ENCODE assay signal across 23 mouse cellular contexts in the genomic region with DNA sequence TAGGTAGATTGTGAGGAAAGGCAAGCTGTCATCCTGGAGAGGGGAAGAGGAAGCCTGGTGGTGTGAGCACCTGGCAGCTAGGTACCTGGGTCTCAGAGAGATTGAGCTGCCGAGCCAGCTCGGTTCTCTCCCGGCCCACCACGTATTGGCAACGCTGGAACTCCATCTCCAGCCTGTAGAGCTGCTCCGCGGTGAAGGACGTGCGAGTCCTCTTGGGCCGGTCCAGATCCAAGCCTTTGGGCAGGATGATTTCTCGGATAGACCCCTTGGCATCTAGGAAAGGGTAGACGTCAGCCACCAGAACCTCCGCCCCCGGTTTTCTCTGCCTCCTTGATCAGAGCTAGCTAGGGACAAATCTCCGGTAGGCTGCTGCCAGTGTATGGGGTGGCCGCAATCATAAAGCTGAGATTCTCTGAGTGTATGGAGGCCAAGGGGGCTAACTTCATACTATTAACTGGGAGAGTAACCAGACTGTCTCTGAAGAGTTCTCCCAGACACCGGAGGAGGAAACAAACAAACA. TPM values are rescaled to one million over a fixed set of nuclear protein-coding genes. Genes with fewer than 3 reads are reported as not detected.
DNase-seq lines count a peak whose midpoint lies in the region; ATAC-seq and TF ChIP-seq lines count a peak whose summit lies in the region.
"Had no signal": no experiment of that assay in that cellular context is flagged by ENCODE, and none has a peak within 500 bp of the region (broad histone marks: within the 10 kb centered on the region; RNA-seq: fewer than 3 reads in every experiment).

No protein-coding gene starts in this region.

- H3K36me3 ChIP-seq in midbrain, embryonic 11.5 days (ENCODE audit: control insufficient read depth, insufficient read depth, low read length) = no peaks in the 10 kb centered on the region
- H3K36me3 ChIP-seq in midbrain, postnatal 0 days (ENCODE audit: insufficient read depth, low read length) = no peaks in the 10 kb centered on the region
- no peaks in the 10 kb centered on the region for H3K36me3 ChIP-seq in embryonic facial prominence, embryonic 11.5 days (replicated peaks; ENCODE audit: control insufficient read depth, insufficient read depth, low read depth, low read length)
- no peaks in the 10 kb centered on the region for H3K36me3 ChIP-seq in forebrain, embryonic 14.5 days (ENCODE audit: control insufficient read depth, insufficient read depth, low read length)
- no peaks in the 10 kb centered on the region for H3K36me3 ChIP-seq in midbrain, embryonic 14.5 days (ENCODE audit: control insufficient read depth, insufficient read depth, low read length)
- H3K36me3 ChIP-seq: heart, embryonic 12.5 days; kidney, embryonic 15.5 days; limb, embryonic 12.5 days had no signal

- WGBS in midbrain, embryonic 11.5 days = 2% methylated on average over 17 of the region's 17 CpGs
- 6% methylated on average over 17 of the region's 17 CpGs for WGBS in midbrain, postnatal 0 days
- whole genome bisulfite sequencing in embryonic facial prominence, embryonic 11.5 days = 2% methylated on average over 17 of the region's 17 CpGs
- 4% methylated on average over 17 of the region's 17 CpGs for WGBS in forebrain, embryonic 14.5 days
- WGBS in midbrain, embryonic 14.5 days = under 1% methylated on average over 17 of the region's 17 CpGs

- H3K4me3 ChIP-seq in midbrain, embryonic 11.5 days (ENCODE audit: low read depth, low read length) = no peak overlapping the region
- no peak overlapping the region for H3K4me3 ChIP-seq in midbrain, postnatal 0 days (ENCODE audit: low read depth, low read length)
- H3K4me3 ChIP-seq in embryonic facial prominence, embryonic 11.5 days (ENCODE audit: low read depth, low read length) = peak overlapping the region; percentile 15
- H3K4me3 ChIP-seq in forebrain, embryonic 14.5 days (ENCODE audit: low read depth, low read length) = peak overlapping the region; percentile 37
- H3K4me3 ChIP-seq in midbrain, embryonic 14.5 days (replicated peaks; ENCODE audit: low read depth, low read length) = no peak overlapping the region

- H3K4me2 ChIP-seq in midbrain, embryonic 11.5 days = no peak overlapping the region
- H3K4me2 ChIP-seq in midbrain, postnatal 0 days (ENCODE audit: low read depth, low read length, poor library complexity, severe bottlenecking) = no peak overlapping the region
- no peak overlapping the region for H3K4me2 ChIP-seq in embryonic facial prominence, embryonic 11.5 days (ENCODE audit: low read depth, low read length)
- peak overlapping the region; percentile 65 for H3K4me2 ChIP-seq in forebrain, embryonic 14.5 days (ENCODE audit: low read length)
- no peak overlapping the region for H3K4me2 ChIP-seq in midbrain, embryonic 14.5 days (ENCODE audit: low read length)

- no peaks in the 10 kb centered on the region for H3K9me3 ChIP-seq in midbrain, embryonic 11.5 days (ENCODE audit: control insufficient read depth, low read length)
- H3K9me3 ChIP-seq in midbrain, postnatal 0 days (ENCODE audit: low read length) = no peaks in the 10 kb centered on the region
- H3K9me3 ChIP-seq in embryonic facial prominence, embryonic 11.5 days (replicated peaks; ENCODE audit: control insufficient read depth, low read length) = no peaks in the 10 kb centered on the region
- no peaks in the 10 kb centered on the region for H3K9me3 ChIP-seq in forebrain, embryonic 14.5 days (replicated peaks; ENCODE audit: control insufficient read depth, low read length)
- no peaks in the 10 kb centered on the region for H3K9me3 ChIP-seq in midbrain, embryonic 14.5 days (ENCODE audit: control insufficient read depth, low read length)
- H3K9me3 ChIP-seq: heart, embryonic 12.5 days; kidney, embryonic 15.5 days; limb, embryonic 12.5 days had no signal

- no peak for ATAC-seq in midbrain, embryonic 11.5 days (ENCODE audit: low FRiP score)
- no peak for ATAC-seq in midbrain, postnatal 0 days (ENCODE audit: low FRiP score)
- ATAC-seq in embryonic facial prominence, embryonic 11.5 days (replicated peaks; ENCODE audit: insufficient number of reproducible peaks, low FRiP score, low TSS enrichment, low read depth) = no peak
- ATAC-seq in forebrain, embryonic 14.5 days = no peak
- no peak for ATAC-seq in midbrain, embryonic 14.5 days (ENCODE audit: low FRiP score, low TSS enrichment)

- H3K4me1 ChIP-seq in midbrain, embryonic 11.5 days (ENCODE audit: control insufficient read depth, insufficient read depth, low read length) = peaks cover 22% of the 10 kb centered on the region
- 0 out of 2 replicates have a peak, but pooled peaks cover 2% of the 10 kb centered on the region for H3K4me1 ChIP-seq in midbrain, postnatal 0 days (ENCODE audit: insufficient read depth, low read length)
- no peaks in the 10 kb centered on the region; the same call in 1 of the 2 replicates for H3K4me1 ChIP-seq in embryonic facial prominence, embryonic 11.5 days (ENCODE audit: control insufficient read depth, insufficient read depth, low read length)
- peaks cover 14% of the 10 kb centered on the region; the same call in 1 of the 2 replicates for H3K4me1 ChIP-seq in forebrain, embryonic 14.5 days (ENCODE audit: control insufficient read depth, insufficient read depth, low read length)
- no peaks in the 10 kb centered on the region for H3K4me1 ChIP-seq in midbrain, embryonic 14.5 days (ENCODE audit: control insufficient read depth, insufficient read depth, low read length)

- no peak for TF ChIP-seq CTCF in midbrain, postnatal 0 days (IDR thresholded peaks at IDR 0.05)

- H3K9ac ChIP-seq in midbrain, embryonic 11.5 days (ENCODE audit: low read length) = no peak overlapping the region
- no peak overlapping the region for H3K9ac ChIP-seq in midbrain, postnatal 0 days (replicated peaks; ENCODE audit: low read length, poor library complexity, severe bottlenecking)
- peak overlapping the region; percentile 58 for H3K9ac ChIP-seq in embryonic facial prominence, embryonic 11.5 days (replicated peaks; ENCODE audit: low read length)
- peak overlapping the region; percentile 83 for H3K9ac ChIP-seq in forebrain, embryonic 14.5 days (ENCODE audit: low read length)
- H3K9ac ChIP-seq in midbrain, embryonic 14.5 days (replicated peaks; ENCODE audit: low read length) = no peak overlapping the region
- H3K9ac ChIP-seq: kidney, embryonic 15.5 days; liver, embryonic 14.5 days had no signal

- peaks cover 99% of the 10 kb centered on the region for H3K27me3 ChIP-seq in midbrain, embryonic 11.5 days (ENCODE audit: control insufficient read depth, insufficient read depth, low read length)
- peaks cover 83% of the 10 kb centered on the region for H3K27me3 ChIP-seq in midbrain, postnatal 0 days (ENCODE audit: insufficient read depth, low read length)
- H3K27me3 ChIP-seq in embryonic facial prominence, embryonic 11.5 days (ENCODE audit: control insufficient read depth, insufficient read depth, low read length) = peaks cover 74% of the 10 kb centered on the region
- H3K27me3 ChIP-seq in forebrain, embryonic 14.5 days (replicated peaks; ENCODE audit: control insufficient read depth, insufficient read depth, low read length) = peaks cover 47% of the 10 kb centered on the region
- peaks cover 90% of the 10 kb centered on the region for H3K27me3 ChIP-seq in midbrain, embryonic 14.5 days (ENCODE audit: control insufficient read depth, insufficient read depth, low read length)

- peak; percentile 93 for DNase-seq in midbrain, embryonic 11.5 days (ENCODE audit: low spot score, missing footprints)
- DNase-seq in midbrain, postnatal 0 days (ENCODE audit: low spot score) = no peak
- peak; percentile 15 for DNase-seq in embryonic facial prominence, embryonic 11.5 days (ENCODE audit: low spot score)
- no peak for DNase-seq in forebrain, embryonic 14.5 days (ENCODE audit: low spot score)
- peak; percentile 31 for DNase-seq in midbrain, embryonic 14.5 days
- DNase-seq in liver = no peak
- no peak for DNase-seq in urinary bladder, adult 18-20 months (ENCODE audit: low spot score in 2 of 2)
- DNase-seq in thymus, postnatal 10 days (ENCODE audit: low spot score in 2 of 2) = no peak
- DNase-seq: cerebellum, adult 9-10 months; heart, postnatal 36 days; thymus, postnatal 14 days had no signal

- no peak overlapping the region for H3K27ac ChIP-seq in midbrain, embryonic 11.5 days (ENCODE audit: low read depth, low read length)
- no peak overlapping the region for H3K27ac ChIP-seq in midbrain, postnatal 0 days (ENCODE audit: low read depth, low read length)
- no peak overlapping the region for H3K27ac ChIP-seq in embryonic facial prominence, embryonic 11.5 days (replicated peaks; ENCODE audit: low read depth, low read length)
- peak overlapping the region; percentile 45; the same call in 1 of the 2 replicates for H3K27ac ChIP-seq in forebrain, embryonic 14.5 days (ENCODE audit: low read depth, low read length)
- no peak overlapping the region for H3K27ac ChIP-seq in midbrain, embryonic 14.5 days (replicated peaks; ENCODE audit: low read depth, low read length)
- H3K27ac ChIP-seq: kidney, embryonic 15.5 days; layer of hippocampus, adult 2 months; limb, embryonic 12.5 days; liver, embryonic 14.5 days had no signal

RNA-seq across cellular contexts. Expression of gene Vax1, which starts 1.4 kb away (rescaled TPM):
- polyA plus RNA-seq in midbrain, embryonic 11.5 days (2014; fragmentation: Nextera tagmentation; extraction: Ambion mirVana) = 0.18 and 0.65 TPM in 2 replicates
- total RNA-seq in midbrain, postnatal 0 days (2014; rRNA removed) = not detected in 2 replicates
- polyA plus RNA-seq in midbrain, postnatal 0 days (2015; fragmentation: Nextera tagmentation; extraction: Ambion mirVana) = 0.91 and 2.2 TPM in 2 replicates
- 2.2 and 2.6 TPM in 2 replicates for polyA plus RNA-seq in embryonic facial prominence, embryonic 11.5 days (2014; fragmentation: Nextera tagmentation; extraction: Ambion mirVana)
- 1.3 and 1.7 TPM in 2 replicates for polyA plus RNA-seq in forebrain, embryonic 14.5 days (2014; fragmentation: Nextera tagmentation; extraction: Ambion mirVana)
- not detected in 2 replicates for polyA plus RNA-seq in midbrain, embryonic 14.5 days (2014; fragmentation: Nextera tagmentation; extraction: Ambion mirVana)
- total RNA-seq: adrenal gland, postnatal 36 days; gastrocnemius, adult 18-20 months; granulocyte monocyte progenitor cell, adult 5-6 weeks; heart, postnatal 36 days; neutrophil, adult 5-6 weeks had no signal
- polyA plus RNA-seq: heart, embryonic 12.5 days; intestine, embryonic 16.5 days; kidney, embryonic 15.5 days; limb, embryonic 12.5 days; liver, embryonic 14.5 days; lung, embryonic 16.5 days; stomach, embryonic 16.5 days had no signal

RNA-seq across cellular contexts. Expression of gene Kcnk18, which starts 50.6 kb away (rescaled TPM):
- not detected in 2 replicates for polyA plus RNA-seq in midbrain, embryonic 11.5 days (2014; fragmentation: Nextera tagmentation; extraction: Ambion mirVana)
- not detected in 2 replicates for total RNA-seq in midbrain, postnatal 0 days (2014; rRNA removed)
- not detected in 2 replicates for polyA plus RNA-seq in midbrain, postnatal 0 days (2015; fragmentation: Nextera tagmentation; extraction: Ambion mirVana)
- polyA plus RNA-seq in embryonic facial prominence, embryonic 11.5 days (2014; fragmentation: Nextera tagmentation; extraction: Ambion mirVana) = not detected in 2 replicates
- polyA plus RNA-seq in forebrain, embryonic 14.5 days (2014; fragmentation: Nextera tagmentation; extraction: Ambion mirVana) = not detected in 2 replicates
- polyA plus RNA-seq in midbrain, embryonic 14.5 days (2014; fragmentation: Nextera tagmentation; extraction: Ambion mirVana) = not detected in 2 replicates
- total RNA-seq: adrenal gland, postnatal 36 days; gastrocnemius, adult 18-20 months; granulocyte monocyte progenitor cell, adult 5-6 weeks; heart, postnatal 36 days; layer of hippocampus, adult 2 months; neutrophil, adult 5-6 weeks had no signal
- polyA plus RNA-seq: heart, embryonic 12.5 days; intestine, embryonic 16.5 days; kidney, embryonic 15.5 days; limb, embryonic 12.5 days; liver, embryonic 14.5 days; lung, embryonic 16.5 days; stomach, embryonic 16.5 days had no signal

Comparison
In these comparisons a context has a peak if more than half of its experiments do, and no peak if none do; other contexts are left out.
1. DNase-seq: peak in midbrain, embryonic 11.5 days (single experiment), embryonic facial prominence, embryonic 11.5 days (single experiment) and midbrain, embryonic 14.5 days (single experiment); none in midbrain, postnatal 0 days (single experiment), forebrain, embryonic 14.5 days (single experiment), liver (single experiment), urinary bladder, adult 18-20 months (0 of 2) and thymus, postnatal 10 days (0 of 2).
2. H3K4me3 ChIP-seq: peak in embryonic facial prominence, embryonic 11.5 days (single experiment) and forebrain, embryonic 14.5 days (single experiment); none in midbrain, embryonic 11.5 days (single experiment), midbrain, postnatal 0 days (single experiment) and midbrain, embryonic 14.5 days (single experiment).
3. H3K9ac ChIP-seq: peak in embryonic facial prominence, embryonic 11.5 days (single experiment) and forebrain, embryonic 14.5 days (single experiment); none in midbrain, embryonic 11.5 days (single experiment), midbrain, postnatal 0 days (single experiment) and midbrain, embryonic 14.5 days (single experiment).